Mouse (Mus musculus): ENCODE measurements around the gene Lrrc56.
"Not testable (repeated sequence)": the region's sequence is repeated elsewhere in the genome, so short reads cannot be mapped to it uniquely, and the experiment has no call there.

The Lrrc56 gene

GRCm38 (mm10) chr7:141218141-141218540, 24.2 kb downstream of the Lrrc56 start:
- DNase-seq (ENCODE audit: low read depth): no peak

DNA sequence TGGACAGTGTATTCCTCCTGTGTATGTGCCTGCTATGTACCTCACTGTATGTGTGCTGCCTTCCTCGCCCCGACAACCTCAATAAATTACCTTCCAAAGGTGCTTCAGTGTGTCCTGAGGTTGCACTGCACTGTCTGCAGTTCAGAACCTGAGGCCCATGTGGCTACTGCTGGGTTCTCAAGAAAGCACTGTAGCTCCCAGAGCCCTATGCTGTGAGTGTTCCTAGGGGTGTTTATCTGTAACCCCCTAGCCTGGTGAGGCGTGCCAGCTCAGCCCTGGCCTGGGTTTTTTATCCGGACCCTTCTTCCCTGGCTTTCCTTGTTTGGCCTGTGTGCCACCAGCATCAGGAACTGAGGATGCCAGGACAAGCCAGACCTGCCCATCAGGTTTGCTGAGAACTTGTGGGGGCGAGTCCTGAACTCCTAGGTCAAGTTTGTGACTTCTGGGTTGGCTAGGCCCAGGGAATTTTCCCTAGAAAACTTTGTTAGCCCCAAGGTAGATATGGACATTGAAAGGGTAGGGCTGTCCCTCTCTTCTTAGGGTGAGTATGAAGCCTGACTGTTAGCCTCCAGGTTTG, 24.7 kb downstream of the Lrrc56 start:
- DNase-seq (ENCODE audit: low read depth): no peak

- DNase-seq (ENCODE audit: low read depth): no peak
Observed at GRCm38 (mm10) chr7:141219558-141220099, 25.7 kb downstream of the Lrrc56 start.

- DNase-seq (ENCODE audit: low read depth): no peak
Observed at GRCm38 (mm10) chr7:141220377-141220776, 26.4 kb downstream of the Lrrc56 start.

GRCm38 (mm10) chr7:141221249-141222125, 27.5 kb downstream of the Lrrc56 start:
- DNase-seq (ENCODE audit: low read depth): peak; percentile 97

- DNase-seq (ENCODE audit: low read depth): no peak
Observed at GRCm38 (mm10) chr7:141222126-141222467, 28.1 kb downstream of the Lrrc56 start.

- DNase-seq (ENCODE audit: low read depth): no peak
Observed at GRCm38 (mm10) chr7:141222696-141223215, 28.8 kb downstream of the Lrrc56 start.

DNA sequence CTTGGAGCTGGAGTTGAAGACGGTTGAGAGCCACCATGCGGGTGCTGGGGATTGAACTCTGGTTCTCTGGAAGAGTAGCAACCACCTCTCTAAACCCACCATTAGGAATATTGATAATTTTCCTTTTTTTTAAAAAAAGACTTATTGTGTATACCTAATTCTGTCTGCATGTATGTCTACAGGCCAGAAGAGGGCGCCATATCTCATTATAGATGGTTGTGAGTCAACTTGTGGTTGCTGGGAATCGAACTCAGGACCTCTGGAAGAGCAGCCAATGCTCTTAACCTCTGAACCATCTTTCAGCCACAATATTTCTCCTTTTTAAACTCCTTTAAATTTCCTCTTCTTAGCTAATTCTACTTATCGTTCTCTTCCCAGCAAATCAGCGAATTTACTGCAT, 32.6 kb downstream of the Lrrc56 start:
- no peak for DNase-seq (ENCODE audit: low read depth)

DNA sequence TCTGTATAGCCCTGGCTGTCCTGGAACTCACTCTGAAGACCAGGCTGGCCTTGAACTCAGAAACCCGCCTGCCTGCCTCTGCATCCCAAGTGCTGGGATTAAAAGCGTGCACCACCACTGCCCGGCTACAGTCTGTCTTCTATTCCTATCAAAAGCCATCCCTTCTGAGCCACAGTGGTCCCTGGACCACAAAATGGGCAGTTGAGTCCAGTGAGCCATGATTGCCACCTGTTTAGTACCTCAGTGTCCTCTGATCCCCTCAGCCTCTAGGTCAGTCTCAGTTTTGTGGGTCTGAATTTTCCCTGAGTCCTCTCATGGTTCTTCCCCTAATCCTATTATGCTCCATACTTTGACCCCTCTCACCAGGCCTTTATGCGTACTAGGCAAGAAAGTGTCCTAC, 33.8 kb downstream of the Lrrc56 start:
- DNase-seq (ENCODE audit: low read depth): no peak

DNA sequence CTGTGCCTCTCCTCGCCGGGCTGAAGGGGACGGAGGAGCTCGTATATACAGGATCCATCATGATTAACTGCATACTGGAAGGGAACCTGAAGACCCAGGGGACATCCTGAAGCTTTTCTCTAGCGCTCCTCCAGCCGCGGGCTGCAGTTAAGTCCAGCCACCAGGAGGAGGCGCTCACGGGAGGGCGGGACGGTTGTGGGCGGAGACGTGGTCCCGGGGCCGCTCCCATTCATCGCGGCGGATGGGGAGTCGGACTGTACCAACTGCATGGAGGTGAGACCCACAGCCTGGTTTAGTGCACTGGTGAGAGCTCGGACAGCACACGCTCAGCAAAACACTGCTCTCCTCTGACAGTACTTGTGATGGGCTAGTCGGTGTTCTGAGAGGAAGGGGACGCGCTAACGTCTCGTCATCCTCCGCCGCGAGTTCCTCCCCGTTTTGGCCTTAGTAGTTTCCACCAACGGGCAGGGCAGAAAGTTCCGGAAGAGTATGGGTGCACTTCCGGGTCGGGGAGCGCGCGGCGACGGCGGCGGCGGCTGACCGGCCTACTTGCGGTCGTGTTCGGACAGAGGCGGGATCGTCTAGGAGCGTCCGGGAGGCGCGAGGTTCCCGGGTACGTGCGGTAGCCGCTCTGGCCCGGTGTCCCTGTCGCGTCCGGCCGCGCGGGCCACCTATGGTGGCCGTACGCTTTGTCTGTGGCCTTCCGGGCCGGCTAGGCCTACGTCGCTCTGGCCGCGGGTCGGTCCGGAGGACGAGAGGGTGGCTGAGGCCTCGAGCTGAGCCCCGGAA, 34.5 kb downstream of the Lrrc56 start, which contains the start of gene Phrf1:
Gene Phrf1 (plus strand): TSS at position 506 of the 789 bp plus-strand sequence.
- DNase-seq (ENCODE audit: low read depth): peak; percentile 72

GRCm38 (mm10) chr7:141229702-141230101, 35.7 kb downstream of the Lrrc56 start:
- DNase-seq (ENCODE audit: low read depth): no peak

- no peak for DNase-seq (ENCODE audit: low read depth)
Observed at GRCm38 (mm10) chr7:141230570-141230969, 36.6 kb downstream of the Lrrc56 start.

GRCm38 (mm10) chr7:141231111-141231510, 37.2 kb downstream of the Lrrc56 start:
- DNase-seq (ENCODE audit: low read depth): no peak

DNA sequence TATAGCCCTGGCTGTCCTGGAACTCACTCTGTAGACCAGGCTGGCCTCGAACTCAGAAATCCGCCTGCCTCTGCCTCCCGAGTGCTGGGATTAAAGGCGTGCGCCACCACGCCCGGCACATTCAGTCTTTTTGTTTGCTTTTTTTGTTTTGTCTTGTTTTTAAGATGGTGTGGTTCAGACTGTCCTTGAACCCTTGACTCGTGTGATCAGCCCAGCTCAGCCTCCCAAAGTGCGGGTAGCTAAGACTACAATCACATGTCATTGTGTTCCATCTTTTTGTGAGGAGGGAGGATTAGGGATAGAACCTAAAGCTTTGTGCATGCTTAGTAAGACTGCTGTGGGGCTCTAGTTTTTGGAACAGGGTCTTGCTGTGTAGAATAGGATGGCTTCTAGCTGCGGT, 37.6 kb downstream of the Lrrc56 start:
- DNase-seq (ENCODE audit: low read depth): no peak

DNA sequence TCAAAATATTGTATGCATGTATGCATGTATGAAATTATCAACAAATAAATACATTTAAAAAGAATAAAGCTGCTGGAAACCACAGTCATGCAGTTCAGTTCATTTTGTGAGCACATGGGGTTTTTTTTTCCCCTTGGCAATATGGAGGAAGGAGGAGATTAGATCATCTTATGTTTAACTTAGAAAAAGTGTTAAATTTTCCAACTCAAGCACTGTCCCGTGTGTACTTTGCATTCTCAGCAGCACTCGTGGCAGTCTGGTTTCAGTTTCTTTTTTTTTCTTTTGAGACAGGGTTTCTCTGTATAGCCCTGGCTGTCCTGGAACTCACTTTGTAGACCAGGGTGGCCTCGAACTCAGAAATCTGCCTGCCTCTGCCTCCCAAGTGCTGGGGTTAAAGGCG, 56.5 kb downstream of the Lrrc56 start:
- not testable (repeated sequence) for DNase-seq (ENCODE audit: low read depth)

DNA sequence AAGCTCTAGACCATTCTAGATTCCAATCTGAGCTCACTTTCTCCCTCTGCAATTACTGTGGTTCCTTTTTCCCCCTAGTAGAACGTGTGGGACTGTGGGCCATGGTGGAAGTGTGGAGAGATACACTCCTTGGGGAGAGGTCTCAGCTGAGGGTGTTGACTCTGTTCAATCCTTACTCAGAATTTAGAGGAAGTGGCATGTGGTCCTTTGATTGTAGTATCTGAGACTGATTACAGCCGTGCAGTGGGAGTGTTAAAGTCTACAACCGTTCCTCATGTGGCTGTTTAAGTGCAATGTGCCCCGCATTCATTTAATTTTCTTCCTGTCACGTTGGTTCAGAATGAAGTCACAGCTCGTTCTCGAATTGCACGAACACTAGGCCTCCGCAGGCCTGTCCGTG, 62.2 kb downstream of the Lrrc56 start:
- no peak for DNase-seq (ENCODE audit: low read depth)

Data from c-Kit-positive CD71-negative TER-119-negative erythroid progenitor cells, embryonic 14.5 days (primary cell).